Mouse (Mus musculus) forebrain, postnatal 0 days (tissue): Measurements from ENCODE around the gene Slc16a6. TPM values are rescaled to one million over a fixed set of nuclear protein-coding genes. Genes with fewer than 3 reads are reported as not detected.
"Not testable (repeated sequence)": the region's sequence is repeated elsewhere in the genome, so short reads cannot be mapped to it uniquely, and the experiment has no call there.

Experiments
- ATAC-seq: fragments of 200-750 bp; cut with Nextera tagmentation; 2 replicates; pipeline ENCODE4 v1.8.0; 2017; ENCODE audit warnings: mild to moderate bottlenecking, moderate library complexity
- DNase-seq: peaks from one replicate; pipeline ENCODE4 v3.0.0-alpha.2; 2015
- H3K27ac ChIP-seq: fragments of 300-500 bp; sonication (generic); 2 replicates; pipeline ENCODE4 v1.5.1; 2014; ENCODE audit warnings: low read depth, mild to moderate bottlenecking, antibody characterized with exemption, low read length, moderate library complexity, mixed read lengths
- H3K27me3 ChIP-seq: fragments of 300-500 bp; sonication (generic); 2 replicates; pipeline ENCODE4 v1.6.1; 2014; ENCODE audit warnings: mild to moderate bottlenecking, low read length, mixed read lengths; ENCODE audit not compliant: insufficient read depth
- H3K36me3 ChIP-seq: fragments of 300-500 bp; sonication (generic); 2 replicates; pipeline ENCODE4 v1.6.1; 2014; ENCODE audit warnings: mild to moderate bottlenecking, moderate library complexity; ENCODE audit not compliant: insufficient read depth
- H3K4me1 ChIP-seq: fragments of 300-500 bp; sonication (generic); 2 replicates; pipeline ENCODE4 v1.6.1; 2014; ENCODE audit warnings: antibody characterized with exemption; ENCODE audit not compliant: insufficient read depth
- H3K4me2 ChIP-seq: fragments of 300-500 bp; sonication (generic); 2 replicates; pipeline ENCODE4 v1.6.1; 2014; ENCODE audit warnings: low read depth, mild to moderate bottlenecking, moderate library complexity
- H3K4me3 ChIP-seq: fragments of 300-500 bp; sonication (generic); 2 replicates; pipeline ENCODE4 v1.5.1; 2014; ENCODE audit warnings: low read depth, low read length, mixed read lengths
- H3K9ac ChIP-seq: fragments of 300-500 bp; sonication (generic); 2 replicates; pipeline ENCODE4 v1.6.1; 2014; ENCODE audit warnings: mild to moderate bottlenecking
- H3K9me3 ChIP-seq: fragments of 300-500 bp; sonication (generic); 2 replicates; pipeline ENCODE4 v1.6.1; 2016; ENCODE audit warnings: low read length
- CTCF ChIP-seq: sonication (generic); IDR thresholded peaks from 2 replicates; pipeline ENCODE4 v1.5.1; 2016; ENCODE audit warnings: antibody characterized with exemption, control low read depth, low read depth
- WGBS: fragments of 180-500 bp; shearing (Covaris S2); extraction: QIAGEN DNeasy Blood & Tissue Kit; methylation state at CpG from one replicate; pipeline ENCODE4 v1.1.7; 2014; 5-methylcytosine and 5-hydroxymethylcytosine counted together
- polyA plus RNA-seq: library from polyadenylated mRNA; unstranded; fragments of >200 nt; fragmentation: Nextera tagmentation; extraction: Ambion mirVana; gene quantifications from 2 replicates; pipeline ENCODE4 v1.2.1, GENCODE M21; 2015
- total RNA-seq: library from RNA; depleted of rRNA; stranded (reverse); fragments of >200 nt; gene quantifications from 2 replicates; pipeline ENCODE4 v1.2.3, GENCODE M21; 2014

The Slc16a6 gene
- total and polyA plus RNA-seq, 2 experiments from 2014 or later, result 6.9 to 9.8 TPM

DNA sequence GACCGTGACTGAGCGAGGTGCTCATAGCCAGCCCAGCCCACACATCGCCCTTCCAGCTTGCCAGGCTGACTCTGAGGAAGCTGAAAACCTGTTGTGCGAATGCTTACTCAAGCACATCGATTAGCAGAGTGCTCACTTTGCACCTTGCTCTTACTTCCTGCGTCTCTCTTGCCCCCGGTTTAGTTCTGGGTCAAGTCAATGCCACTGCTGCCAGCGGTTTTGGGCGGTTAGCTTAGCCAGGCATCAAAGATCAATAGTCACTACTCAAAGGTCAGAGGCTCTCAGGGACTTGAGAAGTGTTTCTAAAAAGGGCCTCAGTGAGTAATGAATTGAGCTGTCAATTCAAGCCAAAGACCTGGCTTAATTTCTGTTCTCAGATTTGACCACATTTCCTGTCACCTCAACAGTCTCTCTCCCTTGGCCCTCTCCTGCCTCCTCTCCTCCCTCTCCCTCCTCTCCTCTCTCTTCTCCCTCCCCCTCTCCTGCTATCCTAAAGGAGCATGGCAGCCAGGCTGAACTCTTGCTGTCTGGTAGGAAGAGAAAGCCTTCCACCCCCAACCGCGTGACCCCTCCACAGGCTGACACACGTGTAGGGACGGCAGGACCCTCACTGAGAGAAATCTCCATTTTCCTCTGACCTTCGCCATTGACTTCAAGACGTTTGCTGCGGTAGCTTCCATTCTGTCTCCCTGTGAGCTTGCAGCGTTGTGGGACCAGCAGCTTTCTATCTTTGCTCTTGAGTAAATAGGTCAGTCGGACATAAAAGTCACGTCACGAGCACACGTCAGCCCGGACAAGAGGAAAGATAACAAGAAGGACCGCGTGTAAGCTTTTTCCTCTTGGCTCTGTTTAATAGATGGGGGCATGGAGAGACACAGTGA lies 21.7 kb upstream of the Slc16a6 start:
- no peaks in the 10 kb centered on the region for H3K27me3 ChIP-seq
- H3K27ac ChIP-seq, result no peak overlapping the region
- no peak for DNase-seq
- no peaks in the 10 kb centered on the region; the same call in 1 of the 2 replicates for H3K4me1 ChIP-seq
- H3K36me3 ChIP-seq, result no peaks in the 10 kb centered on the region
- TF ChIP-seq CTCF, result no peak
- H3K9me3 ChIP-seq, result no peaks in the 10 kb centered on the region
- H3K9ac ChIP-seq, result no peak overlapping the region
- no peak overlapping the region for H3K4me2 ChIP-seq
- no peak for ATAC-seq
- H3K4me3 ChIP-seq, result no peak overlapping the region
- 74% methylated on average over 24 of the region's 24 CpGs for WGBS

GRCm38 (mm10) chr11:109492847-109493464 lies 19.6 kb upstream of the Slc16a6 start:
- not testable (repeated sequence) for DNase-seq, H3K27me3 ChIP-seq, H3K9ac ChIP-seq, H3K27ac ChIP-seq, ATAC-seq, H3K9me3 ChIP-seq, H3K36me3 ChIP-seq, H3K4me3 ChIP-seq, H3K4me2 ChIP-seq, H3K4me1 ChIP-seq
- WGBS, result 69% methylated on average over 8 of the region's 8 CpGs

- no peak overlapping the region for H3K4me2 ChIP-seq
- no peak overlapping the region for H3K4me3 ChIP-seq
- no peaks in the 10 kb centered on the region for H3K36me3 ChIP-seq
- H3K27ac ChIP-seq, result no peak overlapping the region
- 85% methylated on average over 4 of the region's 4 CpGs for WGBS
- DNase-seq (no peak), ATAC-seq (no peak)
- H3K9ac ChIP-seq, result no peak overlapping the region
- no peaks in the 10 kb centered on the region for H3K27me3 ChIP-seq
- no peak for TF ChIP-seq CTCF
- no peaks in the 10 kb centered on the region for H3K9me3 ChIP-seq
- no peaks in the 10 kb centered on the region; the same call in 1 of the 2 replicates for H3K4me1 ChIP-seq
These were observed 18.4 kb upstream of the Slc16a6 start for GRCm38 (mm10) chr11:109491844-109492243.

DNA sequence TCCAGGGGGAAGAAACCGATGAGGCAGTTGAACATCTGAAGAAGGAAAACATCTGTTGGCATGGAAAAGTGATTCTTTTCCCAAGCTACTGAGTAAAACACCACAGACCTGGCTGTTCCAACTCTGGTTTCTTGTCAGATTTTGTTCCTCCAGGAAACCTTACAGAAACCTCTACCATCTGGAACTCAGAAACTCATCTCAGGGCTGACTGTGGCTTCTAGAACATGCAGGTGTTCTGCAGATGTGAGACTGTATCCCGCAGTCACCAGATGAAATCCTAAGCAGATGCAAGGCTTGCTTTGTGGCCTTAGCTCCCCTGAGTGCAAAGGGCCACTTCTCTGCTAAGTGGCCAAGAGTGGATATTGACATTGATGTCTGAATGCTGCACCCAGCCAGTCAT lies 16.4 kb upstream of the Slc16a6 start:
- ATAC-seq (no peak), DNase-seq (no peak)
- Histone ChIP-seq H3K36me3 (no peaks in the 10 kb centered on the region), H3K27me3 (no peaks in the 10 kb centered on the region), H3K9me3 (no peaks in the 10 kb centered on the region), H3K27ac (no peak overlapping the region), H3K9ac (no peak overlapping the region), H3K4me1 (no peaks in the 10 kb centered on the region), H3K4me3 (no peak overlapping the region), H3K4me2 (no peak overlapping the region)
- TF ChIP-seq CTCF, result no peak
- 95% methylated on average over 2 of the region's 2 CpGs for WGBS

DNA sequence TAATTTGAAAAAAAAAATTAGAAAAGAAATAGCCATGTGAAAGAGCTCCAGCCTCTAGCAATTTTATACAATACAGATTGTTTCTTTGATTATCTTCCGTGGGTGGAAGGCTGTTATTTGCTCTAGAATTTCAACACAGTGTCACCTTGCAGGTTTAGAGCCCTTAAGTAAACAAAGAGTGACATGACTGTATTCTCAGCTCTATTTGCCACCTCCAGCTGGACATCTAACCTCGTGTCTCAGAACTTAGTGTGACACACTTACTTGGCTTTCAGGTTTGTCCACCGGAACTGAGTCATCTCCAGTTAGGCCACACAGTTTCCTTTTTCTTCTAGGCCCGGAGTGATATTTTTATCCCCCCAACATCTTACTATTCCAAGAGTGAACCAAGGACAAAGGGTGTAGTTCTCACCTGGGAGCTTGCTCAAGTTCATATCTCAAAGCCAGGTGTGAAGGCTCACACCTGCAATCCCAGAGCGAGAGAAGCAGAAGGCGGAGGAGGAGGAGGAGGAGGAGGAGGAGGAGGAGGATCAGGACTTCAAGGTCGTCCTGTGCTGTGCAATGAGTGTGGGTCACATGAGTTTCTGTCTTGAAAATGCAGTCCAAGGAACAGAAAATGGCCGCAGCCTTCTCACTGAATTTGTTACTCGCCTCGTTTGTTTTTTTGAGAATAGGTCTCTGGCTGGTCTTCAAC lies 14.7 kb upstream of the Slc16a6 start:
- ATAC-seq, result no peak
- Histone ChIP-seq H3K4me2 (no peak overlapping the region), H3K9ac (no peak overlapping the region), H3K36me3 (no peaks in the 10 kb centered on the region), H3K27ac (no peak overlapping the region), H3K4me1 (no peaks in the 10 kb centered on the region), H3K4me3 (no peak overlapping the region), H3K9me3 (no peaks in the 10 kb centered on the region), H3K27me3 (no peaks in the 10 kb centered on the region)
- TF ChIP-seq CTCF, result no peak
- DNase-seq, result no peak
- WGBS, result 88% methylated on average over 10 of the region's 10 CpGs

DNA sequence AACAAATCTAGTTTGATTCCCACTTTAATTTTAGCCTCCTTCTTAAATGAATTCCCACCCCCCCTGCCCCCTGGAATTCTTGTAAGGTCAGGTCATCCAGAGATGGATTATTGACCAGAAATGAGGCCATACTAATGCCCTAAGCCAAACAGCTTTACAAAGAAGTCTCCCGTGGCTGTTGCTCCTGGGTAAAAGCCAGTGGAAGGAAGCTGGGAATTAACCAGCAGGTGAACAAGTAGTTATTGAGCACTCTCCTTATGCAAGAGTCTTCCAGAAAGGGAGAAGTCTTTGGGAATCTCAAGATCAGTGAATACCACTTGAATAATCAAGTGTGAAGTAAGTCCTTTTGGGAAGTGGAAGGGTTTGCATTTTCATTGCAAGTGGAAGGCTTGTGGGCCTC lies 13.7 kb upstream of the Slc16a6 start:
- Histone ChIP-seq H3K9ac (no peak overlapping the region), H3K36me3 (no peaks in the 10 kb centered on the region), H3K4me1 (no peaks in the 10 kb centered on the region), H3K27ac (no peak overlapping the region), H3K9me3 (no peaks in the 10 kb centered on the region), H3K27me3 (no peaks in the 10 kb centered on the region), H3K4me2 (no peak overlapping the region), H3K4me3 (no peak overlapping the region)
- no peak for ATAC-seq
- WGBS, result 8% methylated on average over 1 of the region's 1 CpGs
- DNase-seq, result no peak
- TF ChIP-seq CTCF, result no peak
